Mouse (Mus musculus) intestine, embryonic 15.5 days (tissue): Measurements from ENCODE around the gene Dlx2. TPM values are rescaled to one million over a fixed set of nuclear protein-coding genes. Genes with fewer than 3 reads are reported as not detected.

Source experiments
- ATAC-seq: fragments of 200-750 bp; cut with Nextera tagmentation; 2 replicates; pipeline ENCODE4 v1.8.0; 2017; ENCODE audit warnings: moderate TSS enrichment, moderate library complexity
- H3K27ac ChIP-seq: fragments of 300-500 bp; sonication (generic); 2 replicates; pipeline ENCODE4 v1.5.1; 2015; ENCODE audit warnings: mild to moderate bottlenecking, inconsistent platforms
- H3K27me3 ChIP-seq: fragments of 300-500 bp; sonication (generic); replicated peaks from 2 replicates; pipeline ENCODE4 v1.6.1; 2015; ENCODE audit warnings: inconsistent platforms
- H3K36me3 ChIP-seq: fragments of 300-500 bp; sonication (generic); 2 replicates; pipeline ENCODE4 v1.6.1; 2015; ENCODE audit warnings: inconsistent platforms
- H3K4me1 ChIP-seq: fragments of 300-500 bp; sonication (generic); replicated peaks from 2 replicates; pipeline ENCODE4 v1.6.1; 2015; ENCODE audit warnings: inconsistent platforms
- H3K4me2 ChIP-seq: fragments of 300-500 bp; sonication (generic); replicated peaks from 2 replicates; pipeline ENCODE4 v1.6.1; 2015; ENCODE audit warnings: mild to moderate bottlenecking, inconsistent platforms
- H3K4me3 ChIP-seq: fragments of 300-500 bp; sonication (generic); replicated peaks from 2 replicates; pipeline ENCODE4 v1.5.1; 2015; ENCODE audit warnings: inconsistent platforms
- H3K9ac ChIP-seq: fragments of 300-500 bp; sonication (generic); 2 replicates; pipeline ENCODE4 v1.6.1; 2015; ENCODE audit warnings: inconsistent platforms
- H3K9me3 ChIP-seq: fragments of 300-500 bp; sonication (generic); 2 replicates; pipeline ENCODE4 v1.6.1; 2016; ENCODE audit warnings: inconsistent platforms
- WGBS: fragments of 180-500 bp; shearing (Covaris S2); methylation state at CpG from one replicate; pipeline ENCODE4 v1.1.7; 2015; 5-methylcytosine and 5-hydroxymethylcytosine counted together
- polyA plus RNA-seq: library from polyadenylated mRNA; unstranded; fragments of >200 nt; fragmentation: Nextera tagmentation; extraction: Ambion mirVana; gene quantifications from 2 replicates; pipeline ENCODE4 v1.2.1, GENCODE M21; 2015

Gene Dlx2
- polyA plus RNA-seq, 1 experiment from 2014 or later = 4.7 TPM

DNA sequence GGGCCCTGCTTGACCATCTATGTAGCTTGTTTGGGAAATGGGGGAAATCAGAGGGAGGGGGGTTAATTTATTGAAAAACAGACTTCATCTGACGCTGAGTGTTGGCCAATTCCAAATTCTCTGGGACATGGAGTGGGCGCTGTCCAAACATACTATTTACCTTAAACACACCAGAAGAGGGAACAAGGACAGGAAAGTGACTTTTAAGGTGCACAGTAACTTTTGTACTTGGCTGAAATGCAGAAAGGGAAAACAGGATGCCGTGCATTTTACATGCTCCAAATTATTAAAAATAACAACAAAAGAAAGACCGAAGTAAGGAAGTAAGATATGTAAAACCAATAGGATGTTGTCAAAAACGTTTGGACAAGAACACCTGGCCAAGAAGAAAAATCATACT is 13.5 kb downstream of the Dlx2 start:
- H3K4me3 ChIP-seq = 0 out of 2 replicates have a peak overlapping the region, but pooled peaks have one; percentile 9
- no peaks in the 10 kb centered on the region for H3K36me3 ChIP-seq
- H3K4me1 ChIP-seq = peaks cover 17% of the 10 kb centered on the region
- ATAC-seq = no peak
- H3K4me2 ChIP-seq = no peak overlapping the region
- H3K27me3 ChIP-seq = peaks cover 93% of the 10 kb centered on the region
- no peak overlapping the region for H3K9ac ChIP-seq
- WGBS = 9% methylated on average over 5 of the region's 5 CpGs
- H3K9me3 ChIP-seq = no peaks in the 10 kb centered on the region
- H3K27ac ChIP-seq = no peak overlapping the region

DNA sequence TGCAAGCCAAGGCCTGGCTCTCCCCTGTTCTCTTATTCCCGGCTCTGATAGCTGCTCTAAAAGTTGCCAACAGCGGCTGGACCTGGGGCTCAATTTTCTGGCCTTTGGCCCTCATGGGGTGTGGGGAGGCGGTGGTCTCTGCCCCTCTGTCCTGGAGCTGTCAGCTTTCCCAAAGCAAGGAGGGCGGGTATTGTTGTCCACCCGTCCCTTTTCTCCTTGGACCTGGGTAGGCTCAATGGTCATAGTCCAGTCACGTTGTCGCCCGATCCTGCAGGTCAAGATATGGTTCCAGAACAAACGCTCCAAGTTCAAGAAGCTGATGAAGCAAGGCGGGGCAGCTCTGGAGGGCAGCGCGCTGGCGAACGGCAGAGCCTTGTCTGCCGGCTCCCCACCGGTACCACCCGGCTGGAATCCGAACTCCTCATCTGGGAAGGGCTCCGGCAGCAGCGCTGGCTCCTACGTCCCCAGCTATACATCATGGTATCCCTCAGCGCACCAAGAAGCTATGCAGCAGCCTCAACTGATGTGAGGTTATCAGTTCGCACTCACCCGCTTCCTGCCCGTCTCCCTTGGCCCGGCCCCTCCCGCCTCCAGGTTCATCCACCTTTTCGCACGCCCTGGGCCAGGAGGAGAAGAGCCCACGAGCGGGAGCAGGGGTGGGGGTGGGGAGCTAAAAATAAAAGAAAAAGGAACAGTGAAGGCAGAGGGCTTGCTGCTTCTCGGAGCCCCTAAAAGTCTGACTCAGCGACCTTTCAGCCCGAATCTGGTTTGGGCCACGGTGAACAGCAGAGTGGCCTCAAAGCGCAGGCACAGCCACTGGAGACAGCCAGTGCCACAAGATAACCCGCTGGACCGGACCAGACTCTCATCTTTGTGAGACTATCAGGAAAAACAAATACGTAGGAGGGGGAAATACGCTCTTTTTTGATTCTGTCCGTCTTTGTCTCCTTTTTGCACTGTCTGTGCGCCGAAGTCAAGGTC is 14.3 kb downstream of the Dlx2 start:
- Histone ChIP-seq H3K9me3 (no peaks in the 10 kb centered on the region), H3K27me3 (peaks cover 90% of the 10 kb centered on the region), H3K9ac (no peak overlapping the region), H3K4me3 (peak overlapping the region; percentile 9; the same call in 1 of the 2 replicates), H3K4me2 (peak overlapping the region; percentile 20; the same call in 1 of the 2 replicates), H3K36me3 (no peaks in the 10 kb centered on the region), H3K27ac (no peak overlapping the region), H3K4me1 (peaks cover 17% of the 10 kb centered on the region)
- ATAC-seq = no peak
- 1% methylated on average over 43 of the region's 43 CpGs for WGBS

DNA sequence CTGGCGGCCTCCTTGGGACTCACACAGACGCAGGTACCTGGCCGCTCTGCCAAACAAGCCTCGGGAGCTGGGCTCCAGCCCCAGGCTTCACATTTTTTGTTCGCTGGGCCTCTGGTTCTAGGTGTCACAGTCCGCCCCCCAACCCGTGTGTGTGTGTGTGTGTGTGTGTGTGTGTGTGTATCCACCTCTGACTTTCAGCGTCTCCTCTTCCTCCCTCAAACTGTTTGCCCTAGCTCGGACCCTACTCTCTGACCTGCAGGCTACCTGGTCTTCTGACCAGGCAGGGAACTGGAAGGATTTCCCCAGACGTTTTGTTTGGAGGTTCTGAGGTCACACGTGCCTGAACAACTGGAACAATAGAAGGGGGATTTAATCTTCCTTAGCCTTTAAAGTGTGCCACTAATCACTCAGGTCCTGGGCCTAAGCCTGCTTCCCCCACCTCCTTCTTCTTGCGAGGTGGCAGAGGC is 15.4 kb downstream of the Dlx2 start:
- 2% methylated on average over 12 of the region's 12 CpGs for WGBS
- ATAC-seq = no peak
- peak overlapping the region; percentile 9; the same call in 1 of the 2 replicates for H3K4me3 ChIP-seq

DNA sequence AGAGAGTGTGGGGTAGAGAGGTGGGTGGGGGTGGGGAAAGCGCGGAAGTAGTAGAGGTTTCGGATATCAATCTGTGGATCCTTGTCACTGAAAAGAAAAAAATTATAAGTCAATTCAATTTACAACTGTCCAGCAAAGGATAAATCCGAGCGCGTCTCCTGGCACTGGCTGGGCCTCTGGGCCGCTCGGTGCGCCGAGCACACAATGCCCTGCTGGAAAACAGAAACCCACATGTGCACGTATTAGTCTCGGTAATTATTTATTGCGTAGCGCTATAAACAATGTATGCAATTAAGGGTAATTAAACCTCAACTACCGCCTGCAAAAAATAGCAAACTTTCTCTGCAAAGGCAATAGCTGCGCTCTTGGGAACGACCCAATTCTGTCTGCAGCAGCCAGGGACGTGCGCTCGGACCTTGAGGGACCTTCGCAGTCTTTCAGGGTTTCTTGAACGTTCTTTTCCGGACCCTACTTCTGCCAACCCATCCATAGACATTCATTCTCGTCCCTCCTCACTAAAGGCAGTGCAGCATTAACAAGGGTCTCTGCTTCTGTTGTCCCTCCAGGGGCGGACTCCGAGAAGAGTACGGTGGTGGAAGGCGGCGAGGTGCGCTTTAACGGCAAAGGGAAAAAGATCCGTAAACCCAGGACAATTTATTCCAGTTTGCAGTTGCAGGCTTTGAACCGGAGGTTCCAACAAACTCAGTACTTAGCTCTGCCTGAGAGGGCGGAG is 16.0 kb downstream of the Dlx2 start:
- H3K27me3 ChIP-seq = peaks cover 92% of the 10 kb centered on the region
- H3K9me3 ChIP-seq = no peaks in the 10 kb centered on the region
- peak overlapping the region; percentile 91; the same call in 1 of the 2 replicates for H3K4me2 ChIP-seq
- no peaks in the 10 kb centered on the region for H3K36me3 ChIP-seq
- H3K27ac ChIP-seq = no peak overlapping the region
- no peak overlapping the region for H3K9ac ChIP-seq
- peak overlapping the region; percentile 9; the same call in 1 of the 2 replicates for H3K4me3 ChIP-seq
- WGBS = 1% methylated on average over 34 of the region's 34 CpGs
- peaks cover 17% of the 10 kb centered on the region for H3K4me1 ChIP-seq
- ATAC-seq = no peak

More for the DNA sequence above, 15.4 kb downstream of the Dlx2 start:
- H3K36me3 ChIP-seq = no peaks in the 10 kb centered on the region
- no peak overlapping the region for H3K4me2 ChIP-seq
- peaks cover 90% of the 10 kb centered on the region for H3K27me3 ChIP-seq
- no peak overlapping the region for H3K27ac ChIP-seq
- peaks cover 17% of the 10 kb centered on the region for H3K4me1 ChIP-seq
- no peaks in the 10 kb centered on the region for H3K9me3 ChIP-seq
- no peak overlapping the region for H3K9ac ChIP-seq

DNA sequence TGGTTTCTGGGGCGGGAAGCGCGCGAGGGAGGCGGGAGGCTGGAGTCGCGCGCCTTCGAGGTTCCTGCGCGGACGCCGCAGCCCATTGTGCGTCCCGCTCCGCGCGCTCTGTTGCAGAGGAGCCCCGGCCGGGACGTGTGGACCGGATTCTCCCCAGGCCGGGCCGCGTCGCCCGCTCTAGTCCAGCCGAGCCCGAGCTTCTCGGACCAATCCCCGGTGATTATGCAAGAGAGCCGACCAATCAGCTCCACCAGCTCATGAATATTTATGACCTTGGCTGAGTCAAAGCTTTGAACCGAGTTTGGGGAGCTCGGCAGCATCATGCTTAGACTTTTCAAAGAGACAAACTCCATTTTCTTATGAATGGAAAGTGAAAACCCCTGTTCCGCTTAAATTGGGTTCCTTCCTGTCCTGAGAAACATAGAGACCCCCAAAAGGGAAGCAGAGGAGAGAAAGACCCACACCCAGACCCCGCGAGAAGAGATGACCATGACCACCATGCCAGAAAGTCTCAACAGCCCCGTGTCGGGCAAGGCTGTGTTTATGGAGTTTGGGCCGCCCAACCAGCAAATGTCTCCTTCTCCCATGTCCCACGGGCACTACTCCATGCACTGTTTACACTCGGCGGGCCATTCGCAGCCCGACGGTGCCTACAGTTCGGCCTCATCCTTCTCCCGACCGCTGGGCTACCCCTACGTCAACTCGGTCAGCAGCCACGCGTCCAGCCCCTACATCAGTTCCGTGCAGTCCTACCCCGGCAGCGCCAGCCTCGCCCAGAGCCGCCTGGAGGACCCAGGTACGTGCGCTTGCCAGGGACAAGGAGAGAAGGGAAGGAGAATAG is 16.8 kb downstream of the Dlx2 start:
- WGBS = under 1% methylated on average over 60 of the region's 60 CpGs
- Histone ChIP-seq H3K9me3 (no peaks in the 10 kb centered on the region), H3K27ac (peak overlapping the region; percentile 14; the same call in 1 of the 2 replicates), H3K9ac (0 out of 2 replicates have a peak overlapping the region, but pooled peaks have one; percentile 26), H3K4me1 (peaks cover 17% of the 10 kb centered on the region), H3K36me3 (no peaks in the 10 kb centered on the region), H3K27me3 (peaks cover 94% of the 10 kb centered on the region), H3K4me2 (peak overlapping the region; percentile 91), H3K4me3 (peak overlapping the region; percentile 50)
- ATAC-seq = peak; percentile 93

DNA sequence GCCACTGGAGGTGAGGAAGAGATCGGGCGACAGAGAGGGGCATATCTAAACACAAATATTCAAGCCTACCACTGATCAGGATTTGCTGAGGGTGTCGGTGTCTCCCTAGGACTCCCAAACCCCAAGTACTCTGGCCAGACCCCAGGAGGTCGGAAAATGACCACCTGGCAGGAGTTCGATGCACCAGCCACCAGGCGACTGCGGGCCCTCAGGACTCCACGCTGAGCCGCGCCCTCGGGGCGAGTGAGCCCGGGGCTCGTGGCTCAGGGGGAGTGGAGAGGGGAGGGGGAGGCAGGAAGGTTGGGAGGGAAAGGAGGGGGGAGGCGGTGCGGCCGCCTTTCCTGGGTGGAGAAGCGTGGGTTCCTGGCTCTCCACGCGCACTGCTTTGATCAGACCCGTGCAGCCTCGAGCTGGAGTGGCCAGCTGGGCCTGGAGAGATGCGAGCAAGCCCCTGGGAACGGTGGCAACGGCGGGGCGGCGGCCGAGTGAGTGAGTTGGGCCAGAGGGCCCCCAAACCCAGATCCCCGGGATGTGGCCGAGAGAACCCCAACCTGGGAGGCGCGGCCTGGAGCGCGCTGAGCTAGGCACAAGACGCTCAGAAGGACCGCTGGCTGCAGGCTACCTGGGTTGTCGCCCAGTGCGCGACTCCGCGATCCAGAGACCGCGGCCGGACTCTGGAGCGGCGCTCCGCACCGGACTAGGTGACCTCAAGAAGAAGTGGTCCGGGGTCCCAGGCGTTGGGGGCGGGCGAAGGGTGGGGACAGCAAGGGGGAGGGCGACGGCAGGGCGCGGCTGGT is 17.6 kb downstream of the Dlx2 start:
- Histone ChIP-seq H3K36me3 (no peaks in the 10 kb centered on the region), H3K27ac (peak overlapping the region; percentile 14; the same call in 1 of the 2 replicates), H3K4me2 (peak overlapping the region; percentile 91), H3K4me3 (peak overlapping the region; percentile 50), H3K9ac (0 out of 2 replicates have a peak overlapping the region, but pooled peaks have one; percentile 26), H3K27me3 (peaks cover 91% of the 10 kb centered on the region), H3K9me3 (no peaks in the 10 kb centered on the region), H3K4me1 (peaks cover 17% of the 10 kb centered on the region)
- peak; percentile 66 for ATAC-seq
- under 1% methylated on average over 57 of the region's 57 CpGs for WGBS

DNA sequence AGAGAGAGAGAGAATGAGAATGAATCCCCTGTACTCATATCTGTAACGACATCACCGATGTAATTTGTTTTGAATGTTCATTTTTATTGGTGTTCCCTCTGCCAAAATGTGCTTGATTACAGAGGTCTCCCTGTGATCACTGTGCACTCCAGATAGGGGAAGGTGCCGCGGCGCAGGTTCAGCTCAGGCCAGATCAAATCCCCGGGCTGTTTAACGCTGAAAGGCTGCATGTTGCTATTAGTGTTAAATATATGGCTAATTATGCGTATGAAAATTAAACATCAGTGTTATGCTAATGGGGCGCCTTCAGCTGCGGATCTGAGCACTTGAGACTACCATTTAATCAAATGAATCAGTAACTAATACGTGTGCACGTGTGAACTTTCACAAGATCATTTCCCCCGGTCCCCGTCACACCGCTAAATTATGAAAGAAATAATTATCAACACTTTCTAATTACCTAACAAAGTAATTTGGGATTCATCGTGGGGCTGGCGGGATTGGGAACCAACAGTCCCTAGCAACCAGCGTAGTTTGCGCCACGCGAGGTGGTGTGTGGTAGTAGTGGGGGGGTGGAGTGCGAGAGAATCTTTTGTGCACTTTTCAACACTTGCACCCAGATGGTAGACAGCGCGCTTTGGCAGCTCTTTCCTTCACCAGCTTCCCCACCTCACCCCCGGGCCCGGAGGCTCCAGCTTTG is 18.4 kb downstream of the Dlx2 start, which contains the start of gene Dlx1:
Gene Dlx1 (plus strand): TSS at position 100 of the 700 bp plus-strand sequence.
- 1% methylated on average over 26 of the region's 26 CpGs for WGBS
- peaks cover 17% of the 10 kb centered on the region for H3K4me1 ChIP-seq
- 0 out of 2 replicates have a peak within 1 kb of the TSS, but pooled peaks have one; percentile 26 for H3K9ac ChIP-seq
- H3K9me3 ChIP-seq = no peaks in the 10 kb centered on the region
- H3K27ac ChIP-seq = peak within 1 kb of the TSS; percentile 14; the same call in 1 of the 2 replicates
- peaks cover 91% of the 10 kb centered on the region for H3K27me3 ChIP-seq
- H3K4me2 ChIP-seq = peak within 1 kb of the TSS; percentile 91
- H3K4me3 ChIP-seq = peak within 1 kb of the TSS; percentile 50
- no peak for ATAC-seq
- H3K36me3 ChIP-seq = no peaks in the 10 kb centered on the region

DNA sequence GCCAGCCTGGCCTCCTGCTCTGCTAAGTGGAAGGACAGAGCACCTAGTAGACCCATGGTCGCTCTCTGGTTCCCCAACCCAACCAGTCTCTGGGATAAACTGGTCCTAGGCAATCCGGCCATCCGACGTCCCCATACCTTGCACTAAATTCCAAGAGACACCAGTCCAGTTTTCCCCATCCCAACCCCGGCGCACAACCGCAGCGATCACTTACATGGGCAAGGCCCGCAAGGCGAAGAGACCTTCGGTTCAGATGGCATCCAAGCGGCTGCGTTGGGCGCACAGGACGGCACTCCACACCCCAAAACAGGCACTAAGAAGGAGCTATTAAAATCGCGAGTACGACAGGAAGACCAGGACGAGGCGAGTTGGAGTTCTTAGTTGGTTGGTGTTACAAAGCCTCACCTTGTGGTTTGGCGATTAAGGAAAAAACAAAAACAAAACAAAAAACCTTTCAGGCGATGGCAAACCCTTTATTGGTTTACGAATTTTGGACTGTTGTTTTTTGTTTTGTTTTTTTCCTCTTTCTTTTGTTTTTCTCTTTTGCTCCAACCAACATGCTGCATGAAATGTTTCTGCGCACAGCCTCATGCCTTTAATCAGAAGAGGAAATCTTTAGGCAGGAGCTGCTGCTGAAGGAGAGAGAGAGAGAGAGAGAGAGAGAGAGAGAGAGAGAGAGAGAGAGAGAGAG is 19.1 kb downstream of the Dlx2 start:
- peaks cover 91% of the 10 kb centered on the region for H3K27me3 ChIP-seq
- no peak overlapping the region for H3K4me2 ChIP-seq

DNA sequence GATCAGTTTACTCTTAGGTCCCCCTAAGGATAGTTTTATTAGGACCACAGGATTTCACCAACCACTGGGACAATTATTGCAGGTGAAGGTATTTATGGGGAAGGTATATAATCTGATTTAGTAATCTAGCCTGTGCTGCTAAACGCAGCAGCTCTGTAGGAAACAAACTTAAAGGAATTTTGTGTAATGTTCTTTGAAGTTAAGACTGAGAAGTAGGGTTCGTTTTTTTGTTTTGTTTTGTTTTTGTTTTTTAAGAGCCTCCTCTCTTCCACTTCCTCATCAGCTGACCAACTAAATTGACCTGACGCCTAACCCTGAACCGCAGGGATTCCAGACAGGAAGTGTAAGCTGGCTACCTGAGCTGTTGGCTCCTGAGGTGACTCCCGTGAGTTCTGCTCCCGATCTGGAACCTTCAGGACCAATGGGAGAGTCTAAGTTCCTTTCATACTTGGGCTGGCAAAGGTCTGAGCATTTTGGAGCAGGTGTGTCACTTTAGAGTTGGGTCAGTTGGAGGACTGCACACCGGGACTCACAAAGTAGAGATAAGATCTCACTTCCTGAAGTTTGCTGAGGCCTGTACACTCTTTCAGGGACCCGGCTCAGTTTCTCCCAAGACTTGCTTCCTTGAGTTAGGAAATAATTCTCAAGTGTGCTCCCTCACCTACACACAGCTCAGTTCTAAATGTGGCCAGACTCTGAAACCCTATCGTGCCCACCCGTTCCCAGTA is 19.8 kb downstream of the Dlx2 start:
- Histone ChIP-seq H3K9me3 (no peaks in the 10 kb centered on the region), H3K4me3 (no peak overlapping the region), H3K27ac (no peak overlapping the region), H3K27me3 (peaks cover 85% of the 10 kb centered on the region), H3K4me1 (peaks cover 13% of the 10 kb centered on the region), H3K9ac (no peak overlapping the region), H3K4me2 (no peak overlapping the region), H3K36me3 (no peaks in the 10 kb centered on the region)
- 3% methylated on average over 10 of the region's 10 CpGs for WGBS
- ATAC-seq = no peak

More for the DNA sequence above, 19.1 kb downstream of the Dlx2 start:
- H3K4me3 ChIP-seq = no peak overlapping the region
- peaks cover 14% of the 10 kb centered on the region for H3K4me1 ChIP-seq
- ATAC-seq = no peak
- no peaks in the 10 kb centered on the region for H3K9me3 ChIP-seq
- H3K27ac ChIP-seq = no peak overlapping the region
- H3K9ac ChIP-seq = no peak overlapping the region
- WGBS = 3% methylated on average over 24 of the region's 24 CpGs
- H3K36me3 ChIP-seq = no peaks in the 10 kb centered on the region
